Mouse (Mus musculus) forebrain, embryonic 11.5 days (tissue): ENCODE results near the gene H60b. TPM values are rescaled to one million over a fixed set of nuclear protein-coding genes. Genes with fewer than 3 reads are reported as not detected.
A peak's percentile ranks its signal among the peaks of the same experiment; 100 is the strongest.
"Not testable (repeated sequence)": the region's sequence is repeated elsewhere in the genome, so short reads cannot be mapped to it uniquely, and the experiment has no call there.

Source experiments
- ATAC-seq: fragments of 200-750 bp; cut with Nextera tagmentation; replicated peaks from 2 replicates; pipeline ENCODE4 v1.8.0; 2017; ENCODE audit warnings: moderate TSS enrichment; ENCODE audit not compliant: low FRiP score
- DNase-seq: peaks from one replicate; pipeline ENCODE4 v3.0.0-alpha.2; 2017; ENCODE audit warnings: low spot score
- H3K27ac ChIP-seq: fragments of 300-500 bp; sonication (generic); 2 replicates; pipeline ENCODE4 v1.5.1; 2014; ENCODE audit warnings: low read depth, low read length
- H3K27me3 ChIP-seq: fragments of 300-500 bp; sonication (generic); 2 replicates; pipeline ENCODE4 v1.6.1; 2014; ENCODE audit warnings: mild to moderate bottlenecking, low read length, mixed read lengths; ENCODE audit not compliant: control insufficient read depth, insufficient read depth
- H3K36me3 ChIP-seq: fragments of 300-500 bp; sonication (generic); 2 replicates; pipeline ENCODE4 v1.6.1; 2014; ENCODE audit warnings: mild to moderate bottlenecking, low read length, moderate library complexity, mixed read lengths; ENCODE audit not compliant: control insufficient read depth, insufficient read depth
- H3K4me1 ChIP-seq: fragments of 300-500 bp; sonication (generic); replicated peaks from 2 replicates; pipeline ENCODE4 v1.6.1; 2014; ENCODE audit warnings: low read length, mixed read lengths; ENCODE audit not compliant: control insufficient read depth, insufficient read depth
- H3K4me2 ChIP-seq: fragments of 300-500 bp; sonication (generic); 2 replicates; pipeline ENCODE4 v1.6.1; 2014; ENCODE audit warnings: low read depth, mild to moderate bottlenecking, low read length, moderate library complexity, mixed read lengths; ENCODE audit not compliant: severe bottlenecking
- H3K4me3 ChIP-seq: fragments of 300-500 bp; sonication (generic); 2 replicates; pipeline ENCODE4 v1.5.1; 2014; ENCODE audit warnings: low read depth, low read length
- H3K9ac ChIP-seq: fragments of 300-500 bp; sonication (generic); 2 replicates; pipeline ENCODE4 v1.6.1; 2014; ENCODE audit warnings: low read length
- H3K9me3 ChIP-seq: fragments of 300-500 bp; sonication (generic); 2 replicates; pipeline ENCODE4 v1.6.1; 2016; ENCODE audit warnings: low read length, mixed read lengths; ENCODE audit not compliant: control insufficient read depth
- WGBS: fragments of 180-500 bp; shearing (Covaris S2); extraction: QIAGEN DNeasy Blood & Tissue Kit; methylation state at CpG from one replicate; pipeline ENCODE4 v1.1.7; 2014; 5-methylcytosine and 5-hydroxymethylcytosine counted together
- polyA plus RNA-seq: library from polyadenylated mRNA; unstranded; fragments of >200 nt; fragmentation: Nextera tagmentation; extraction: Ambion mirVana; gene quantifications from 2 replicates; pipeline ENCODE4 v1.2.1, GENCODE M21; 2014

H60b gene
- 0.17 and 0.44 TPM in 2 replicates for polyA plus RNA-seq

GRCm38 (mm10) chr10:22158310-22158999 is at the start of gene H60b, which contains the start of gene Raet1e:
TSS of gene H60b (plus strand) at chr10:22158586.
TSS of gene Raet1e (plus strand) at chr10:22158569.
- H3K9me3 ChIP-seq, H3K9ac ChIP-seq, H3K4me1 ChIP-seq, H3K36me3 ChIP-seq, H3K27ac ChIP-seq: not testable (repeated sequence)
- peak within 1 kb of the TSS; percentile 29 for H3K4me3 ChIP-seq
- WGBS, result under 1% methylated on average over 48 of the region's 48 CpGs
- H3K4me2 ChIP-seq, result peak within 1 kb of the TSS; percentile 46
- DNase-seq (peak; percentile 81), ATAC-seq (peak; percentile 67)
- H3K27me3 ChIP-seq, result peaks cover 46% of the 10 kb centered on the region

GRCm38 (mm10) chr10:22140665-22141280 is 17.6 kb upstream of the H60b start:
- WGBS, result under 1% methylated on average over 19 of the region's 19 CpGs
- H3K9ac ChIP-seq, result peak overlapping the region; percentile 58
- H3K36me3 ChIP-seq, result no peaks in the 10 kb centered on the region
- H3K27ac ChIP-seq, result no peak overlapping the region
- H3K27me3 ChIP-seq, result no peaks in the 10 kb centered on the region
- DNase-seq (peak; percentile 89), ATAC-seq (peak; percentile 76)
- H3K4me1 ChIP-seq, result no peaks in the 10 kb centered on the region
- peak overlapping the region; percentile 59 for H3K4me2 ChIP-seq
- H3K9me3 ChIP-seq, result no peaks in the 10 kb centered on the region
- H3K4me3 ChIP-seq, result peak overlapping the region; percentile 29

- H3K36me3 ChIP-seq, H3K27me3 ChIP-seq, ATAC-seq, H3K4me2 ChIP-seq, H3K9me3 ChIP-seq, H3K4me3 ChIP-seq, H3K27ac ChIP-seq, H3K9ac ChIP-seq, H3K4me1 ChIP-seq: not testable (repeated sequence)
- peak; percentile 77 for DNase-seq
- WGBS, result 89% methylated on average over 1 of the region's 1 CpGs
Measured at GRCm38 (mm10) chr10:22142194-22142593, 16.2 kb upstream of the H60b start.

DNA sequence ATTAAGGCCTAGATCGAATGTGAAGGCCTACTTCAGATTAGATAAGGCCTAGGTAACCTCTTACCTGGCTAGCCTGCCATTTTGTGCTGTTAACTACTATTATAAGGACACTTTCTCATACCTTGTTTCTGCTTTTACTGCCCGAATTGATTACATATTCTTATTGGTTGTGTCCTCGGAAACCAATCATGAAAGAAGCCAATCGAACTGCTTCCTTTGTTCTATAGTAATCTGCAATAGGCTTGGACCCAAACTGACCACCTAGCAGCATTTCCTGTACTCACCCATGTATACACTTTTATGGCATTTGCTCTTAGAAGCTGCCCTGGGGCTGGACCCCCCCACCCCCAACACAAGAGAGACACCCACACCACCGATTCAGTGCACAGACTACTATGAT is 15.5 kb upstream of the H60b start:
- Histone ChIP-seq H3K4me1 (no peaks in the 10 kb centered on the region), H3K4me3 (no peak overlapping the region), H3K9ac (no peak overlapping the region), H3K36me3 (no peaks in the 10 kb centered on the region), H3K9me3 (no peaks in the 10 kb centered on the region), H3K27me3 (no peaks in the 10 kb centered on the region), H3K27ac (no peak overlapping the region), H3K4me2 (no peak overlapping the region)
- DNase-seq (no peak), ATAC-seq (no peak)
- WGBS, result 80% methylated on average over 5 of the region's 5 CpGs

DNA sequence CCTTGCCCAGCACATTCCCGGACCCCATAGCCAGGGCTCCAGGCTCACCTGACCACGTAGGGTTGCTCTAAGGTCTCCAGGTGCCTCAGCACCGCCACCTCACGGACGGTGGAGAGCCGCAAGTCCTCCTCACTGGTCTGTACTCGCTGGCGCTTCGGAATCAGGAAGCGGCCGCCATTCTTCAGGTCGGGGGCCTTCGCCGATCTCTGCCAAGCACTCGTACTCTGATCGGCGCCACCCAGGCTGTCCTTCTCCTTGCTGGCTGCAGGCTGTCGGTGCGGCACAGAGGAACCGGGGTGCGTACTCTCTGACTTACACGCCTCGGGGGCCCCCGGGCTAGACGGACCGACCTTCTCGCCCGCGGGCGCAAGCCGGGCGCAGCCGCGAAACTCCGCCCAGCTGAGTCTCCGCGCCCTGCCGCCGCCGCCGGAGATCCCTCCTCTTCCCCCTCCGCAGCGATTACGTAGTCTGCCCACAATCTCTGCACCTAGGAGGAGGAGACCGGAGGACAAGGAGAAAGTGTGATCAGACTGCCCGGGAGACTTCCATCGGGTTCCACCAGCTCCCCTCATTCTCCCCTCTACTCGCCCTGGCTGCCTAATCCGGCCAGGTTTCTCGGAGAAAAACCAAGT is 9.8 kb upstream of the H60b start:
- WGBS, result under 1% methylated on average over 47 of the region's 50 CpGs
- Histone ChIP-seq H3K4me2 (peak overlapping the region; percentile 95), H3K4me1 (peaks cover 5% of the 10 kb centered on the region), H3K9ac (peak overlapping the region; percentile 51), H3K27ac (no peak overlapping the region), H3K9me3 (no peaks in the 10 kb centered on the region), H3K4me3 (peak overlapping the region; percentile 38), H3K27me3 (peaks cover 18% of the 10 kb centered on the region), H3K36me3 (no peaks in the 10 kb centered on the region)
- DNase-seq, result peak; percentile 89
- ATAC-seq, result peak; percentile 86

GRCm38 (mm10) chr10:22149073-22149690 is 9.2 kb upstream of the H60b start, which contains the start of gene E030030I06Rik:
TSS of gene E030030I06Rik (minus strand) at chr10:22149270.
- DNase-seq (peak; percentile 76), ATAC-seq (peak; percentile 62)
- WGBS, result under 1% methylated on average over 37 of the region's 37 CpGs
- peak within 1 kb of the TSS; percentile 51 for H3K9ac ChIP-seq
- H3K27me3 ChIP-seq, result peaks cover 21% of the 10 kb centered on the region
- H3K4me2 ChIP-seq, result peak within 1 kb of the TSS; percentile 95
- H3K36me3 ChIP-seq, result no peaks in the 10 kb centered on the region
- peaks cover 5% of the 10 kb centered on the region for H3K4me1 ChIP-seq
- no peaks in the 10 kb centered on the region for H3K9me3 ChIP-seq
- no peak within 1 kb of the TSS for H3K27ac ChIP-seq
- H3K4me3 ChIP-seq, result peak within 1 kb of the TSS; percentile 38

DNA sequence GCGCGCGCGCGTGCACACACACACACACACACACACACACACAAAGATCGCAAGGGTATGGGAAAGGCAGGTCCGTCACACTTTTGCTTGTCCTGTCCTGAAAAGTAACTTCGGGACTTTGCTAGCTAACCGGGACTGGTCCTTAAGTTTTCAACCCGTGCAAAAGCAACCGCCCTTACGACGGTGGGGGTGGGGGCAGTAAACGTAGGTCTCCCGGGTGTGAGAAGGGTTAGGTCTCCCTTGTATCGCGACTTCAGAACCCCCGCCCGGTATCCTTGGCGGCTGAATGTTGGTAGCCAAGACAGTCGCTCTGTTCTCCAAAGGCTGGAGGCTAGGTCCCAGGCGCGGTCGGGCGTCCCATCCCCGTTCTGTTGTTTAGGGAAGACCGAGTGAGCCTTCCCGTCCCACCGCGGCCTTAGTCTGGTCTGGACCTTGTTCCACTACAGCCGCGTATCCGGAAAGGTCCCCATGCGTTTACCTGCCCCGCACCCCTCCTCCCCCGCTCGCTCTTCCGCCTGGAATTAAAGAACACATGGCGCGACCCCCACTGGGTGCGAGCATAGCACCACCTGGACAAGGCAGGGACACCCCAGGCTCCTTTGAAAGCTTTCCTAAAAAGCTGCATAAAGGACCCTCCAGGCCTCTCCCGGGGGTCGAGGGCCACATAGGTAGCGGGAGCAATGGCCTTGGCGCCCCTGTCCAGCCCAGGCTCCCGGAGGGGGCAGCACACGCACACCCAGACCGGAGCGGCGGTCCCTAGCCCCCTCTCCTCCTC is 8.5 kb upstream of the H60b start:
- Histone ChIP-seq H3K9ac (peak overlapping the region; percentile 51), H3K27me3 (peaks cover 21% of the 10 kb centered on the region), H3K4me2 (peak overlapping the region; percentile 95), H3K4me3 (peak overlapping the region; percentile 38), H3K9me3 (no peaks in the 10 kb centered on the region), H3K36me3 (no peaks in the 10 kb centered on the region), H3K4me1 (peaks cover 5% of the 10 kb centered on the region), H3K27ac (no peak overlapping the region)
- DNase-seq (peak; percentile 67), ATAC-seq (no peak; the same call in 1 of the 2 replicates)
- under 1% methylated on average over 50 of the region's 50 CpGs for WGBS

GRCm38 (mm10) chr10:22150593-22150992 is 7.8 kb upstream of the H60b start:
- Histone ChIP-seq H3K4me2 (peak overlapping the region; percentile 95), H3K27me3 (peaks cover 27% of the 10 kb centered on the region), H3K4me1 (peaks cover 5% of the 10 kb centered on the region), H3K27ac (no peak overlapping the region), H3K4me3 (peak overlapping the region; percentile 14; the same call in 1 of the 2 replicates), H3K9me3 (no peaks in the 10 kb centered on the region), H3K36me3 (no peaks in the 10 kb centered on the region), H3K9ac (no peak overlapping the region)
- peak; percentile 62 for DNase-seq
- under 1% methylated on average over 27 of the region's 27 CpGs for WGBS
- ATAC-seq, result no peak
